Comparison of ENCODE assay signal across 9 mouse cellular contexts in the genomic region with DNA sequence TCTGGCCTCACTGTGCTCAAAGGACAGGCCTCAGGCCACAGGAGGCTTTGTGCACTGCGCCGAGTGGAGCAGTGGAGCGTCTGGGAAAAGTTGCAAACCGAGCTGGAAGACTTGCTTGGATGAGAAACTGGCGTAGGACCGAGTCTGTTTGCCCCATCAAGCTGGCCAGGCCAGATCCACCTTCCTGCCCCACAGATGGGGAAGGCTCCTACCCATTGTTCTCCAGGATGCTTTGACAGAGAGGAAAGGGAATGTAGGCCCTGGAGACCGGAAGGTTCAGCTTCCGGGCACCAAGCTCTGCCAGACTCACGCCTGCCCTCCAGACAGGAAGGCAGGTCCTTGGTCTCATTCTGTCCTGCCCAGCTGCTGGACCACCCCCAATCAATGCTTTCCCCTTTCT. TPM values are rescaled to one million over a fixed set of nuclear protein-coding genes. Genes with fewer than 3 reads are reported as not detected.
DNase-seq lines count a peak whose midpoint lies in the region; ATAC-seq and TF ChIP-seq lines count a peak whose summit lies in the region.
"Had no signal": no experiment of that assay in that cellular context is flagged by ENCODE, and none has a peak within 500 bp of the region (broad histone marks: within the 10 kb centered on the region; RNA-seq: fewer than 3 reads in every experiment).

No protein-coding gene starts in this region.

- H3K9ac ChIP-seq in neural tube, embryonic 13.5 days: no peak overlapping the region
- H3K9ac ChIP-seq in intestine, embryonic 16.5 days (ENCODE audit: low read depth, low read length): no peak overlapping the region
- no peak overlapping the region for H3K9ac ChIP-seq in liver, embryonic 13.5 days
- no peak overlapping the region for H3K9ac ChIP-seq in stomach, postnatal 0 days (ENCODE audit: low read length)
- H3K9ac ChIP-seq: midbrain, embryonic 12.5 days had no signal

- no peak for TF ChIP-seq CTCF in stomach, postnatal 0 days (IDR thresholded peaks at IDR 0.05; ENCODE audit: low read depth)
- TF ChIP-seq CTCF in thymus, adult 2 months (IDR thresholded peaks at IDR 0.05; ENCODE audit: borderline replicate concordance, control insufficient read depth, extremely low read depth, insufficient read depth, low read length, poor library complexity): no peak

- H3K9me3 ChIP-seq in neural tube, embryonic 13.5 days: no peaks in the 10 kb centered on the region
- H3K9me3 ChIP-seq in intestine, embryonic 16.5 days (ENCODE audit: control insufficient read depth, low read length): no peaks in the 10 kb centered on the region
- no peaks in the 10 kb centered on the region for H3K9me3 ChIP-seq in liver, embryonic 13.5 days (replicated peaks)
- no peaks in the 10 kb centered on the region for H3K9me3 ChIP-seq in stomach, postnatal 0 days (ENCODE audit: control insufficient read depth, low read length)
- H3K9me3 ChIP-seq: midbrain, embryonic 12.5 days had no signal

- no peak for TF ChIP-seq EP300 in stomach, postnatal 0 days (optimal IDR thresholded peaks at IDR 0.05)

- H3K36me3 ChIP-seq in neural tube, embryonic 13.5 days: no peaks in the 10 kb centered on the region
- no peaks in the 10 kb centered on the region for H3K36me3 ChIP-seq in intestine, embryonic 16.5 days (ENCODE audit: control insufficient read depth, insufficient read depth, low read length)
- H3K36me3 ChIP-seq in liver, embryonic 13.5 days: no peaks in the 10 kb centered on the region
- H3K36me3 ChIP-seq in stomach, postnatal 0 days (ENCODE audit: control insufficient read depth, insufficient read depth, low read length): no peaks in the 10 kb centered on the region
- no peaks in the 10 kb centered on the region for H3K36me3 ChIP-seq in thymus, adult 2 months (ENCODE audit: control insufficient read depth, insufficient read depth, low read length)
- H3K36me3 ChIP-seq: midbrain, embryonic 12.5 days had no signal

- DNase-seq in neural tube, embryonic 10.5 days (ENCODE audit: extremely low spot score, low spot score): no peak
- DNase-seq in liver, embryonic 13.5 days: no peak
- no peak for DNase-seq in stomach, postnatal 0 days (ENCODE audit: low spot score)
- no peak for DNase-seq in thymus, adult 2 months
- DNase-seq in cerebellum, postnatal 36 days: no peak

- H3K4me1 ChIP-seq in neural tube, embryonic 13.5 days (replicated peaks): peaks cover 10% of the 10 kb centered on the region
- no peaks in the 10 kb centered on the region; the same call in 1 of the 2 replicates for H3K4me1 ChIP-seq in intestine, embryonic 16.5 days (ENCODE audit: control insufficient read depth, insufficient read depth, low read length)
- peaks cover 28% of the 10 kb centered on the region for H3K4me1 ChIP-seq in liver, embryonic 13.5 days (replicated peaks)
- no peaks in the 10 kb centered on the region for H3K4me1 ChIP-seq in stomach, postnatal 0 days (replicated peaks; ENCODE audit: control insufficient read depth, insufficient read depth)
- peaks cover 9% of the 10 kb centered on the region for H3K4me1 ChIP-seq in thymus, adult 2 months (replicated peaks; ENCODE audit: control insufficient read depth, insufficient read depth, low read length)
- H3K4me1 ChIP-seq: midbrain, embryonic 12.5 days had no signal

- no peaks in the 10 kb centered on the region for H3K27me3 ChIP-seq in neural tube, embryonic 13.5 days
- H3K27me3 ChIP-seq in intestine, embryonic 16.5 days (replicated peaks; ENCODE audit: control insufficient read depth, insufficient read depth, low read length): no peaks in the 10 kb centered on the region
- H3K27me3 ChIP-seq in liver, embryonic 13.5 days: no peaks in the 10 kb centered on the region
- no peaks in the 10 kb centered on the region for H3K27me3 ChIP-seq in stomach, postnatal 0 days (ENCODE audit: control insufficient read depth, insufficient read depth, low read length)
- no peaks in the 10 kb centered on the region for H3K27me3 ChIP-seq in thymus, adult 2 months (ENCODE audit: control insufficient read depth, insufficient read depth, low read length)

- no peak overlapping the region for H3K4me3 ChIP-seq in neural tube, embryonic 13.5 days
- no peak overlapping the region for H3K4me3 ChIP-seq in intestine, embryonic 16.5 days (ENCODE audit: low read length)
- no peak overlapping the region for H3K4me3 ChIP-seq in liver, embryonic 13.5 days (replicated peaks)
- no peak overlapping the region for H3K4me3 ChIP-seq in stomach, postnatal 0 days (ENCODE audit: low read depth, low read length)
- H3K4me3 ChIP-seq in thymus, adult 2 months (ENCODE audit: control insufficient read depth, insufficient read depth, low read length): no peak overlapping the region
- H3K4me3 ChIP-seq: midbrain, embryonic 12.5 days had no signal

- no peak for ATAC-seq in neural tube, embryonic 13.5 days (ENCODE audit: low read depth)
- ATAC-seq in intestine, embryonic 16.5 days: peak; percentile 39
- ATAC-seq in liver, embryonic 13.5 days (ENCODE audit: low read depth): peak; percentile 30; the same call in 1 of the 2 replicates
- ATAC-seq in stomach, postnatal 0 days (ENCODE audit: low FRiP score, low TSS enrichment): no peak
- no peak for ATAC-seq in erythroblast, adult 5-6 weeks (replicated peaks; ENCODE audit: low FRiP score, poor library complexity, severe bottlenecking)

- no peak overlapping the region for H3K4me2 ChIP-seq in neural tube, embryonic 13.5 days
- no peak overlapping the region for H3K4me2 ChIP-seq in intestine, embryonic 16.5 days (ENCODE audit: low read depth, low read length)
- H3K4me2 ChIP-seq in liver, embryonic 13.5 days: no peak overlapping the region
- H3K4me2 ChIP-seq in stomach, postnatal 0 days (replicated peaks; ENCODE audit: low read depth): no peak overlapping the region
- H3K4me2 ChIP-seq: midbrain, embryonic 12.5 days had no signal

- peak overlapping the region; percentile 10; the same call in 1 of the 2 replicates for H3K27ac ChIP-seq in neural tube, embryonic 13.5 days (replicated peaks)
- no peak overlapping the region; the same call in 1 of the 2 replicates for H3K27ac ChIP-seq in intestine, embryonic 16.5 days (ENCODE audit: low read length)
- no peak overlapping the region for H3K27ac ChIP-seq in liver, embryonic 13.5 days
- H3K27ac ChIP-seq in stomach, postnatal 0 days (replicated peaks): 0 out of 2 replicates have a peak overlapping the region, but pooled peaks have one; percentile 14
- H3K27ac ChIP-seq in thymus, adult 2 months (ENCODE audit: control insufficient read depth, insufficient read depth, low read length): no peak overlapping the region
- H3K27ac ChIP-seq: midbrain, embryonic 12.5 days had no signal

- WGBS in neural tube, embryonic 13.5 days: 74% methylated on average over 9 of the region's 9 CpGs
- 66% methylated on average over 9 of the region's 9 CpGs for WGBS in intestine, embryonic 16.5 days
- WGBS in liver, embryonic 13.5 days (ENCODE audit: insufficient replicate concordance): 66% methylated on average over 9 of the region's 9 CpGs
- WGBS in stomach, postnatal 0 days: 65% methylated on average over 9 of the region's 9 CpGs
- 91% methylated on average over 9 of the region's 9 CpGs for WGBS in thymus, adult 2 months

- TF ChIP-seq POLR2A in thymus, adult 2 months (IDR thresholded peaks at IDR 0.05; ENCODE audit: control insufficient read depth, extremely low read depth, insufficient read depth, low read length, poor library complexity): no peak

RNA-seq across cellular contexts. Expression of gene Cdh5, which starts 5.8 kb away (rescaled TPM):
- 18.1 and 18.9 TPM in 2 replicates for polyA plus RNA-seq in neural tube, embryonic 13.5 days (2015; fragmentation: Nextera tagmentation; extraction: Ambion mirVana)
- polyA plus RNA-seq in intestine, embryonic 16.5 days (2015; fragmentation: Nextera tagmentation; extraction: Ambion mirVana): 17.8 and 19.7 TPM in 2 replicates
- polyA plus RNA-seq in liver, embryonic 13.5 days (2015; fragmentation: Nextera tagmentation; extraction: Ambion mirVana): 6.0 and 8.0 TPM in 2 replicates
- polyA plus RNA-seq in stomach, postnatal 0 days (2015; fragmentation: Nextera tagmentation; extraction: Ambion mirVana): 8.2 and 8.7 TPM in 2 replicates
- 15.7 and 17.4 TPM in 2 replicates for polyA plus RNA-seq in thymus, adult 2 months (2012; rRNA removed)
- total RNA-seq in erythroblast, adult 5-6 weeks (2015; ENCODE audit: low replicate concordance): not detected in 2 replicates
- total RNA-seq in erythroblast, adult 5-6 weeks (2017; ENCODE audit: low replicate concordance): not detected in 2 replicates

Comparison
In these comparisons a context has a peak if more than half of its experiments do, and no peak if none do; other contexts are left out.
1. ATAC-seq: peak in intestine, embryonic 16.5 days (single experiment) and liver, embryonic 13.5 days (single experiment); none in neural tube, embryonic 13.5 days (single experiment), stomach, postnatal 0 days (single experiment) and erythroblast, adult 5-6 weeks (single experiment).
2. H3K27ac ChIP-seq: peak in neural tube, embryonic 13.5 days (single experiment) and stomach, postnatal 0 days (single experiment); none in intestine, embryonic 16.5 days (single experiment), liver, embryonic 13.5 days (single experiment) and thymus, adult 2 months (single experiment).